Mouse (Mus musculus): Measurements from ENCODE around the gene 1700016K19Rik. TPM values are rescaled to one million over a fixed set of nuclear protein-coding genes. Genes with fewer than 3 reads are reported as not detected.

The 1700016K19Rik gene
- polyA plus RNA-seq, 1 experiment = 0.40 TPM

- no peaks in the 10 kb centered on the region for H3K9me3 ChIP-seq
- TF ChIP-seq FLI1 (IDR thresholded peaks at IDR 0.05; ENCODE audit: low read length) = no peak
- TF ChIP-seq GATA1 (IDR thresholded peaks at IDR 0.05; ENCODE audit: borderline replicate concordance, low read length) = no peak
- peak within 1 kb of the TSS; percentile 93 for H3K4me3 ChIP-seq (replicated peaks)
- peaks cover 33% of the 10 kb centered on the region for H3K4me1 ChIP-seq
- no peaks in the 10 kb centered on the region for H3K36me3 ChIP-seq (replicated peaks; ENCODE audit: low read length)
- peaks cover 85% of the 10 kb centered on the region for H3K27me3 ChIP-seq (replicated peaks)
Measured at GRCm38 (mm10) chr11:76027139-76028071, 27.7 kb downstream of the 1700016K19Rik start, which contains the start of gene Rflnb. TSS of gene Rflnb (minus strand) at chr11:76027782.

- no peaks in the 10 kb centered on the region for H3K36me3 ChIP-seq (replicated peaks; ENCODE audit: low read length)
- no peaks in the 10 kb centered on the region for H3K9me3 ChIP-seq
- peak overlapping the region; percentile 93 for H3K4me3 ChIP-seq (replicated peaks)
- peaks cover 83% of the 10 kb centered on the region for H3K27me3 ChIP-seq (replicated peaks)
- TF ChIP-seq FLI1 (IDR thresholded peaks at IDR 0.05; ENCODE audit: low read length) (no peak), GATA1 (IDR thresholded peaks at IDR 0.05; ENCODE audit: borderline replicate concordance, low read length) (no peak)
- H3K4me1 ChIP-seq = peaks cover 33% of the 10 kb centered on the region
Measured at GRCm38 (mm10) chr11:76028072-76028465, 28.4 kb downstream of the 1700016K19Rik start.

- Histone ChIP-seq H3K36me3 (replicated peaks; ENCODE audit: low read length) (no peaks in the 10 kb centered on the region), H3K4me3 (replicated peaks) (no peak overlapping the region), H3K9me3 (peaks cover 10% of the 10 kb centered on the region), H3K27me3 (replicated peaks) (peaks cover 62% of the 10 kb centered on the region), H3K4me1 (peaks cover 4% of the 10 kb centered on the region; the same call in 1 of the 2 replicates)
- TF ChIP-seq FLI1 (IDR thresholded peaks at IDR 0.05; ENCODE audit: low read length) = no peak
- TF ChIP-seq GATA1 (IDR thresholded peaks at IDR 0.05; ENCODE audit: borderline replicate concordance, low read length) = no peak
Measured at GRCm38 (mm10) chr11:76033359-76033758, 33.6 kb downstream of the 1700016K19Rik start.

GRCm38 (mm10) chr11:76033836-76034235, 34.1 kb downstream of the 1700016K19Rik start:
- Histone ChIP-seq H3K4me1 (peaks cover 4% of the 10 kb centered on the region; the same call in 1 of the 2 replicates), H3K9me3 (peaks cover 10% of the 10 kb centered on the region), H3K4me3 (replicated peaks) (no peak overlapping the region), H3K36me3 (replicated peaks; ENCODE audit: low read length) (no peaks in the 10 kb centered on the region), H3K27me3 (replicated peaks) (peaks cover 64% of the 10 kb centered on the region)
- no peak for TF ChIP-seq FLI1 (IDR thresholded peaks at IDR 0.05; ENCODE audit: low read length)
- TF ChIP-seq GATA1 (IDR thresholded peaks at IDR 0.05; ENCODE audit: borderline replicate concordance, low read length) = no peak

GRCm38 (mm10) chr11:76035182-76035581, 35.5 kb downstream of the 1700016K19Rik start:
- H3K36me3 ChIP-seq (replicated peaks; ENCODE audit: low read length) = no peaks in the 10 kb centered on the region
- no peak overlapping the region for H3K4me3 ChIP-seq (replicated peaks)
- peaks cover 2% of the 10 kb centered on the region; the same call in 1 of the 2 replicates for H3K4me1 ChIP-seq
- H3K27me3 ChIP-seq (replicated peaks) = peaks cover 57% of the 10 kb centered on the region
- peaks cover 10% of the 10 kb centered on the region for H3K9me3 ChIP-seq
- no peak for TF ChIP-seq GATA1 (IDR thresholded peaks at IDR 0.05; ENCODE audit: borderline replicate concordance, low read length)
- TF ChIP-seq FLI1 (IDR thresholded peaks at IDR 0.05; ENCODE audit: low read length) = no peak

GRCm38 (mm10) chr11:76037581-76038294, 38.0 kb downstream of the 1700016K19Rik start:
- 0 out of 2 replicates have a peak, but pooled peaks cover 3% of the 10 kb centered on the region for H3K4me1 ChIP-seq
- H3K36me3 ChIP-seq (replicated peaks; ENCODE audit: low read length) = no peaks in the 10 kb centered on the region
- H3K9me3 ChIP-seq = peaks cover 10% of the 10 kb centered on the region
- no peak overlapping the region for H3K4me3 ChIP-seq (replicated peaks)
- no peak for TF ChIP-seq GATA1 (IDR thresholded peaks at IDR 0.05; ENCODE audit: borderline replicate concordance, low read length)
- no peak for TF ChIP-seq FLI1 (IDR thresholded peaks at IDR 0.05; ENCODE audit: low read length)
- peaks cover 45% of the 10 kb centered on the region for H3K27me3 ChIP-seq (replicated peaks)

GRCm38 (mm10) chr11:76039271-76040053, 39.8 kb downstream of the 1700016K19Rik start:
- Histone ChIP-seq H3K27me3 (replicated peaks) (peaks cover 36% of the 10 kb centered on the region), H3K4me1 (0 out of 2 replicates have a peak, but pooled peaks cover 3% of the 10 kb centered on the region), H3K9me3 (peaks cover 10% of the 10 kb centered on the region), H3K36me3 (replicated peaks; ENCODE audit: low read length) (peaks cover 4% of the 10 kb centered on the region), H3K4me3 (replicated peaks) (no peak overlapping the region)
- TF ChIP-seq FLI1 (IDR thresholded peaks at IDR 0.05; ENCODE audit: low read length) (no peak), GATA1 (IDR thresholded peaks at IDR 0.05; ENCODE audit: borderline replicate concordance, low read length) (no peak)

- TF ChIP-seq GATA1 (IDR thresholded peaks at IDR 0.05; ENCODE audit: borderline replicate concordance, low read length) = no peak
- no peak for TF ChIP-seq FLI1 (IDR thresholded peaks at IDR 0.05; ENCODE audit: low read length)
- H3K4me3 ChIP-seq (replicated peaks) = no peak overlapping the region
- H3K9me3 ChIP-seq = peaks cover 10% of the 10 kb centered on the region
- peaks cover 10% of the 10 kb centered on the region for H3K36me3 ChIP-seq (replicated peaks; ENCODE audit: low read length)
- peaks cover 32% of the 10 kb centered on the region for H3K27me3 ChIP-seq (replicated peaks)
- H3K4me1 ChIP-seq = 0 out of 2 replicates have a peak, but pooled peaks cover 5% of the 10 kb centered on the region
Measured at GRCm38 (mm10) chr11:76040106-76040505, 40.4 kb downstream of the 1700016K19Rik start.

Measured in megakaryocyte, embryonic 14.5 days (primary cell).